8 mouse cellular contexts compared by ENCODE assay signal in genomic region chr5:115547014-115547413, GRCm38 (mm10). TPM values are rescaled to one million over a fixed set of nuclear protein-coding genes. Genes with fewer than 3 reads are reported as not detected.
DNase-seq lines count a peak whose midpoint lies in the region; ATAC-seq and TF ChIP-seq lines count a peak whose summit lies in the region.

No protein-coding gene starts in this region.

- no peak for TF ChIP-seq CTCF in hindbrain, postnatal 0 days (IDR thresholded peaks at IDR 0.05; ENCODE audit: low read depth)
- TF ChIP-seq CTCF in stomach, postnatal 0 days (IDR thresholded peaks at IDR 0.05; ENCODE audit: low read depth): no peak

- DNase-seq in forebrain, embryonic 10.5 days (ENCODE audit: extremely low spot score, low spot score): no peak
- DNase-seq in hindbrain, embryonic 11.5 days (ENCODE audit: low spot score): no peak
- DNase-seq in hindbrain, postnatal 0 days (ENCODE audit: low spot score): no peak
- DNase-seq in stomach, postnatal 0 days (ENCODE audit: low spot score): no peak
- DNase-seq in testis, postnatal 14 days (ENCODE audit: low spot score): peak; percentile 80
- DNase-seq in spleen, adult 18-20 months: no peak

- no peak for ATAC-seq in forebrain, embryonic 16.5 days
- no peak for ATAC-seq in hindbrain, embryonic 11.5 days (ENCODE audit: low FRiP score)
- no peak for ATAC-seq in hindbrain, postnatal 0 days
- ATAC-seq in stomach, embryonic 14.5 days (ENCODE audit: insufficient number of reproducible peaks, insufficient read depth, low FRiP score, low read depth): no peak
- ATAC-seq in stomach, postnatal 0 days (ENCODE audit: low FRiP score, low TSS enrichment): no peak

- H3K4me2 ChIP-seq in forebrain, embryonic 16.5 days (ENCODE audit: low read length): no peak overlapping the region
- no peak overlapping the region for H3K4me2 ChIP-seq in hindbrain, embryonic 11.5 days (replicated peaks; ENCODE audit: low read depth, low read length)
- H3K4me2 ChIP-seq in hindbrain, postnatal 0 days (ENCODE audit: low read depth, low read length): no peak overlapping the region
- no peak overlapping the region for H3K4me2 ChIP-seq in stomach, embryonic 14.5 days (replicated peaks; ENCODE audit: low read depth, low read length)
- no peak overlapping the region for H3K4me2 ChIP-seq in stomach, postnatal 0 days (replicated peaks; ENCODE audit: low read depth)

- peaks cover 74% of the 10 kb centered on the region for H3K4me1 ChIP-seq in forebrain, embryonic 10.5 days
- H3K4me1 ChIP-seq in forebrain, embryonic 16.5 days (replicated peaks; ENCODE audit: control insufficient read depth, insufficient read depth, low read length): peaks cover 9% of the 10 kb centered on the region
- H3K4me1 ChIP-seq in hindbrain, embryonic 11.5 days (replicated peaks; ENCODE audit: control insufficient read depth, insufficient read depth, low read length): peaks cover 17% of the 10 kb centered on the region
- peaks cover 12% of the 10 kb centered on the region for H3K4me1 ChIP-seq in hindbrain, postnatal 0 days (ENCODE audit: insufficient read depth, low read length)
- peaks cover 23% of the 10 kb centered on the region for H3K4me1 ChIP-seq in stomach, embryonic 14.5 days (ENCODE audit: control insufficient read depth, insufficient read depth, low read length)
- peaks cover 10% of the 10 kb centered on the region for H3K4me1 ChIP-seq in stomach, postnatal 0 days (replicated peaks; ENCODE audit: control insufficient read depth, insufficient read depth)

- H3K9ac ChIP-seq in forebrain, embryonic 16.5 days (replicated peaks; ENCODE audit: low read depth, low read length): no peak overlapping the region
- peak overlapping the region; percentile 27 for H3K9ac ChIP-seq in hindbrain, embryonic 11.5 days (ENCODE audit: low read depth, low read length)
- H3K9ac ChIP-seq in hindbrain, postnatal 0 days (replicated peaks; ENCODE audit: low read length): no peak overlapping the region
- H3K9ac ChIP-seq in stomach, embryonic 14.5 days (replicated peaks; ENCODE audit: low read depth, low read length): no peak overlapping the region
- H3K9ac ChIP-seq in stomach, postnatal 0 days (ENCODE audit: low read length): no peak overlapping the region

- H3K27me3 ChIP-seq in forebrain, embryonic 10.5 days (ENCODE audit: poor library complexity, severe bottlenecking): no peaks in the 10 kb centered on the region
- no peaks in the 10 kb centered on the region for H3K27me3 ChIP-seq in forebrain, embryonic 16.5 days (replicated peaks; ENCODE audit: control insufficient read depth, insufficient read depth, low read length)
- no peaks in the 10 kb centered on the region for H3K27me3 ChIP-seq in hindbrain, embryonic 11.5 days (ENCODE audit: control insufficient read depth, insufficient read depth, low read length)
- H3K27me3 ChIP-seq in hindbrain, postnatal 0 days (ENCODE audit: insufficient read depth, low read length): no peaks in the 10 kb centered on the region
- no peaks in the 10 kb centered on the region for H3K27me3 ChIP-seq in stomach, embryonic 14.5 days (ENCODE audit: control insufficient read depth, insufficient read depth, low read length)
- no peaks in the 10 kb centered on the region for H3K27me3 ChIP-seq in stomach, postnatal 0 days (ENCODE audit: control insufficient read depth, insufficient read depth, low read length)

- TF ChIP-seq EP300 in stomach, postnatal 0 days (optimal IDR thresholded peaks at IDR 0.05): no peak

- H3K9me3 ChIP-seq in forebrain, embryonic 10.5 days: no peaks in the 10 kb centered on the region
- no peaks in the 10 kb centered on the region for H3K9me3 ChIP-seq in forebrain, embryonic 16.5 days (ENCODE audit: control insufficient read depth, low read length)
- H3K9me3 ChIP-seq in hindbrain, embryonic 11.5 days (ENCODE audit: control insufficient read depth, low read length): no peaks in the 10 kb centered on the region
- no peaks in the 10 kb centered on the region for H3K9me3 ChIP-seq in hindbrain, postnatal 0 days (ENCODE audit: low read length)
- no peaks in the 10 kb centered on the region for H3K9me3 ChIP-seq in stomach, embryonic 14.5 days (ENCODE audit: control insufficient read depth, low read depth, low read length)
- H3K9me3 ChIP-seq in stomach, postnatal 0 days (ENCODE audit: control insufficient read depth, low read length): no peaks in the 10 kb centered on the region

- no peak overlapping the region for H3K4me3 ChIP-seq in forebrain, embryonic 10.5 days
- H3K4me3 ChIP-seq in forebrain, embryonic 16.5 days (replicated peaks; ENCODE audit: low read length): no peak overlapping the region
- no peak overlapping the region for H3K4me3 ChIP-seq in hindbrain, embryonic 11.5 days (ENCODE audit: low read depth, low read length)
- no peak overlapping the region for H3K4me3 ChIP-seq in hindbrain, postnatal 0 days (ENCODE audit: low read length)
- H3K4me3 ChIP-seq in stomach, embryonic 14.5 days (ENCODE audit: low read depth, low read length): no peak overlapping the region
- H3K4me3 ChIP-seq in stomach, postnatal 0 days (ENCODE audit: low read depth, low read length): no peak overlapping the region

- peaks cover 72% of the 10 kb centered on the region for H3K36me3 ChIP-seq in forebrain, embryonic 10.5 days (replicated peaks)
- H3K36me3 ChIP-seq in forebrain, embryonic 16.5 days (ENCODE audit: control insufficient read depth, insufficient read depth): no peaks in the 10 kb centered on the region
- H3K36me3 ChIP-seq in hindbrain, embryonic 11.5 days (ENCODE audit: control insufficient read depth, insufficient read depth, low read length): no peaks in the 10 kb centered on the region
- H3K36me3 ChIP-seq in hindbrain, postnatal 0 days (ENCODE audit: insufficient read depth, low read length): peaks cover 30% of the 10 kb centered on the region; the same call in 1 of the 2 replicates
- H3K36me3 ChIP-seq in stomach, embryonic 14.5 days (ENCODE audit: control insufficient read depth, insufficient read depth, low read length): peaks cover 25% of the 10 kb centered on the region
- peaks cover 21% of the 10 kb centered on the region for H3K36me3 ChIP-seq in stomach, postnatal 0 days (ENCODE audit: control insufficient read depth, insufficient read depth, low read length)

- H3K27ac ChIP-seq in forebrain, embryonic 10.5 days: peak overlapping the region; percentile 77
- H3K27ac ChIP-seq in forebrain, embryonic 16.5 days (ENCODE audit: low read length): no peak overlapping the region
- peak overlapping the region; percentile 36 for H3K27ac ChIP-seq in hindbrain, embryonic 11.5 days (ENCODE audit: low read depth, low read length)
- H3K27ac ChIP-seq in hindbrain, postnatal 0 days: no peak overlapping the region
- 0 out of 2 replicates have a peak overlapping the region, but pooled peaks have one; percentile 7 for H3K27ac ChIP-seq in stomach, embryonic 14.5 days (ENCODE audit: low read length)
- no peak overlapping the region for H3K27ac ChIP-seq in stomach, postnatal 0 days (replicated peaks)

- 20% methylated on average over 6 of the region's 6 CpGs for WGBS in forebrain, embryonic 10.5 days
- 36% methylated on average over 6 of the region's 6 CpGs for WGBS in forebrain, embryonic 16.5 days
- WGBS in hindbrain, embryonic 11.5 days: 27% methylated on average over 6 of the region's 6 CpGs
- WGBS in hindbrain, postnatal 0 days: 41% methylated on average over 6 of the region's 6 CpGs
- WGBS in stomach, embryonic 14.5 days: 55% methylated on average over 6 of the region's 6 CpGs
- 56% methylated on average over 6 of the region's 6 CpGs for WGBS in stomach, postnatal 0 days

RNA-seq across cellular contexts. Expression of gene Rplp0, which starts 12.3 kb away (rescaled TPM):
- 1,454 and 1,463 TPM in 2 replicates for polyA plus RNA-seq in forebrain, embryonic 10.5 days (2016; fragmentation: Nextera tagmentation; extraction: Ambion mirVana)
- 944 and 986 TPM in 2 replicates for polyA plus RNA-seq in forebrain, embryonic 16.5 days (2015; fragmentation: Nextera tagmentation; extraction: Ambion mirVana)
- 1,244 and 1,247 TPM in 2 replicates for polyA plus RNA-seq in hindbrain, embryonic 11.5 days (2014; fragmentation: Nextera tagmentation; extraction: Ambion mirVana)
- total RNA-seq in hindbrain, postnatal 0 days (2014; rRNA removed): 1,557 and 1,861 TPM in 2 replicates
- polyA plus RNA-seq in hindbrain, postnatal 0 days (2015; fragmentation: Nextera tagmentation; extraction: Ambion mirVana): 786 and 796 TPM in 2 replicates
- 1,866 and 1,880 TPM in 2 replicates for polyA plus RNA-seq in stomach, embryonic 14.5 days (2014; fragmentation: Nextera tagmentation; extraction: Ambion mirVana)
- 1,317 and 1,335 TPM in 2 replicates for polyA plus RNA-seq in stomach, postnatal 0 days (2015; fragmentation: Nextera tagmentation; extraction: Ambion mirVana)

RNA-seq across cellular contexts. Expression of gene Gcn1l1, which starts 18.0 kb away (rescaled TPM):
- 64.9 and 66.1 TPM in 2 replicates for polyA plus RNA-seq in forebrain, embryonic 10.5 days (2016; fragmentation: Nextera tagmentation; extraction: Ambion mirVana)
- 44.7 and 53.6 TPM in 2 replicates for polyA plus RNA-seq in forebrain, embryonic 16.5 days (2015; fragmentation: Nextera tagmentation; extraction: Ambion mirVana)
- 31.8 and 39.4 TPM in 2 replicates for polyA plus RNA-seq in hindbrain, embryonic 11.5 days (2014; fragmentation: Nextera tagmentation; extraction: Ambion mirVana)
- total RNA-seq in hindbrain, postnatal 0 days (2014; rRNA removed): 73.4 and 81.7 TPM in 2 replicates
- polyA plus RNA-seq in hindbrain, postnatal 0 days (2015; fragmentation: Nextera tagmentation; extraction: Ambion mirVana): 22.8 and 24.3 TPM in 2 replicates
- polyA plus RNA-seq in stomach, embryonic 14.5 days (2014; fragmentation: Nextera tagmentation; extraction: Ambion mirVana): 42.3 TPM in 2 replicates
- polyA plus RNA-seq in stomach, postnatal 0 days (2015; fragmentation: Nextera tagmentation; extraction: Ambion mirVana): 11.2 and 11.7 TPM in 2 replicates

RNA-seq across cellular contexts. Expression of gene Pxn, which starts 40.5 kb away (rescaled TPM):
- 34.3 and 35.8 TPM in 2 replicates for polyA plus RNA-seq in forebrain, embryonic 10.5 days (2016; fragmentation: Nextera tagmentation; extraction: Ambion mirVana)
- 20.6 and 22.5 TPM in 2 replicates for polyA plus RNA-seq in forebrain, embryonic 16.5 days (2015; fragmentation: Nextera tagmentation; extraction: Ambion mirVana)
- 9.0 and 10.1 TPM in 2 replicates for polyA plus RNA-seq in hindbrain, embryonic 11.5 days (2014; fragmentation: Nextera tagmentation; extraction: Ambion mirVana)
- 40.6 and 41.0 TPM in 2 replicates for total RNA-seq in hindbrain, postnatal 0 days (2014; rRNA removed)
- polyA plus RNA-seq in hindbrain, postnatal 0 days (2015; fragmentation: Nextera tagmentation; extraction: Ambion mirVana): 16.8 and 18.0 TPM in 2 replicates
- 15.9 and 17.7 TPM in 2 replicates for polyA plus RNA-seq in stomach, embryonic 14.5 days (2014; fragmentation: Nextera tagmentation; extraction: Ambion mirVana)
- polyA plus RNA-seq in stomach, postnatal 0 days (2015; fragmentation: Nextera tagmentation; extraction: Ambion mirVana): 21.1 and 25.8 TPM in 2 replicates

Comparison
In these comparisons a context has a peak if more than half of its experiments do, and no peak if none do; other contexts are left out.
1. H3K27ac ChIP-seq: peak in forebrain, embryonic 10.5 days (single experiment), hindbrain, embryonic 11.5 days (single experiment) and stomach, embryonic 14.5 days (single experiment); none in forebrain, embryonic 16.5 days (single experiment), hindbrain, postnatal 0 days (single experiment) and stomach, postnatal 0 days (single experiment).